Mouse (Mus musculus) urinary bladder, postnatal 10 days (tissue): ENCODE results near the gene Tmem121b.

Experiments used
- DNase-seq: peaks from one replicate; pipeline ENCODE4 v3.0.0; 2022; ENCODE audit warnings: low spot score

The Tmem121b gene

GRCm38 (mm10) chr6:120493374-120494181 lies at the start of gene Tmem121b:
Tmem121b (minus strand) TSS chr6:120493807.
- no peak for DNase-seq

GRCm38 (mm10) chr6:120542061-120542460 lies 48.5 kb upstream of the Tmem121b start:
- DNase-seq, result no peak

- no peak for DNase-seq
Measured at GRCm38 (mm10) chr6:120541386-120541785, 47.8 kb upstream of the Tmem121b start.

GRCm38 (mm10) chr6:120539781-120540231 lies 46.2 kb upstream of the Tmem121b start:
- no peak for DNase-seq

GRCm38 (mm10) chr6:120539132-120539759 lies 45.6 kb upstream of the Tmem121b start:
- no peak for DNase-seq

- DNase-seq, result no peak
Measured at GRCm38 (mm10) chr6:120536337-120536736, 42.7 kb upstream of the Tmem121b start.

GRCm38 (mm10) chr6:120532594-120532993 lies 39.0 kb upstream of the Tmem121b start:
- no peak for DNase-seq

GRCm38 (mm10) chr6:120531020-120531965 lies 37.7 kb upstream of the Tmem121b start, which contains the start of gene Hdhd5:
Hdhd5 (minus strand) TSS chr6:120531319.
- peak; percentile 70 for DNase-seq

GRCm38 (mm10) chr6:120529123-120529522 lies 35.5 kb upstream of the Tmem121b start:
- no peak for DNase-seq

GRCm38 (mm10) chr6:120524796-120525195 lies 31.2 kb upstream of the Tmem121b start:
- no peak for DNase-seq

GRCm38 (mm10) chr6:120519647-120520046 lies 26.0 kb upstream of the Tmem121b start:
- DNase-seq, result no peak

- DNase-seq, result no peak
Measured at GRCm38 (mm10) chr6:120517311-120517710, 23.7 kb upstream of the Tmem121b start.

GRCm38 (mm10) chr6:120516879-120517278 lies 23.3 kb upstream of the Tmem121b start:
- no peak for DNase-seq

- DNase-seq, result no peak
Measured at GRCm38 (mm10) chr6:120516422-120516821, 22.8 kb upstream of the Tmem121b start.

GRCm38 (mm10) chr6:120511212-120511611 lies 17.6 kb upstream of the Tmem121b start:
- no peak for DNase-seq

- no peak for DNase-seq
Measured at GRCm38 (mm10) chr6:120510425-120510824, 16.8 kb upstream of the Tmem121b start.

- DNase-seq, result no peak
Measured at GRCm38 (mm10) chr6:120509975-120510374, 16.4 kb upstream of the Tmem121b start.

GRCm38 (mm10) chr6:120508645-120509044 lies 15.0 kb upstream of the Tmem121b start:
- DNase-seq, result no peak

GRCm38 (mm10) chr6:120505531-120505930 lies 11.9 kb upstream of the Tmem121b start:
- DNase-seq, result no peak

- DNase-seq, result no peak
Measured at GRCm38 (mm10) chr6:120504051-120504450, 10.4 kb upstream of the Tmem121b start.

- DNase-seq, result no peak
Measured at GRCm38 (mm10) chr6:120496544-120496943, 2.9 kb upstream of the Tmem121b start.
